Mouse (Mus musculus): ENCODE measurements around the gene Plppr1. TPM values are rescaled to one million over a fixed set of nuclear protein-coding genes. Genes with fewer than 3 reads are reported as not detected.
A peak's percentile ranks its signal among the peaks of the same experiment; 100 is the strongest.

Gene Plppr1
- polyA plus RNA-seq, 1 experiment from 2014 or later = 51.6 TPM

- WGBS = 70% methylated on average over 8 of the region's 8 CpGs
- peak; percentile 64; the same call in 1 of the 2 replicates for ATAC-seq (replicated peaks)
- H3K9me3 ChIP-seq = no peaks in the 10 kb centered on the region
- H3K4me2 ChIP-seq (replicated peaks) = no peak overlapping the region
- no peak overlapping the region for H3K4me3 ChIP-seq
- no peaks in the 10 kb centered on the region for H3K36me3 ChIP-seq
- H3K27ac ChIP-seq (replicated peaks) = no peak overlapping the region
- no peaks in the 10 kb centered on the region for H3K27me3 ChIP-seq
- H3K4me1 ChIP-seq = 0 out of 2 replicates have a peak, but pooled peaks cover 2% of the 10 kb centered on the region
- no peak overlapping the region for H3K9ac ChIP-seq (replicated peaks)
Measured at GRCm38 (mm10) chr4:49197125-49197747, 138.2 kb downstream of the Plppr1 start.

GRCm38 (mm10) chr4:49210457-49210856, 151.4 kb downstream of the Plppr1 start:
- Histone ChIP-seq H3K27ac (replicated peaks) (no peak overlapping the region), H3K9ac (replicated peaks) (no peak overlapping the region), H3K4me1 (peaks cover 14% of the 10 kb centered on the region; the same call in 1 of the 2 replicates), H3K36me3 (no peaks in the 10 kb centered on the region), H3K4me3 (no peak overlapping the region), H3K9me3 (no peaks in the 10 kb centered on the region), H3K4me2 (replicated peaks) (no peak overlapping the region), H3K27me3 (no peaks in the 10 kb centered on the region)
- 100% methylated on average over 1 of the region's 1 CpGs for WGBS
- ATAC-seq (replicated peaks) = no peak

GRCm38 (mm10) chr4:49211582-49211981, 152.5 kb downstream of the Plppr1 start:
- ATAC-seq (replicated peaks) = no peak
- Histone ChIP-seq H3K4me3 (no peak overlapping the region), H3K27me3 (no peaks in the 10 kb centered on the region), H3K9ac (replicated peaks) (no peak overlapping the region), H3K4me2 (replicated peaks) (no peak overlapping the region), H3K9me3 (no peaks in the 10 kb centered on the region), H3K4me1 (peaks cover 14% of the 10 kb centered on the region; the same call in 1 of the 2 replicates), H3K27ac (replicated peaks) (no peak overlapping the region), H3K36me3 (no peaks in the 10 kb centered on the region)
- 57% methylated on average over 5 of the region's 5 CpGs for WGBS

- ATAC-seq (replicated peaks) = peak; percentile 69
- Histone ChIP-seq H3K36me3 (no peaks in the 10 kb centered on the region), H3K9me3 (no peaks in the 10 kb centered on the region), H3K4me3 (no peak overlapping the region), H3K4me2 (replicated peaks) (no peak overlapping the region), H3K27me3 (no peaks in the 10 kb centered on the region), H3K27ac (replicated peaks) (peak overlapping the region; percentile 83), H3K9ac (replicated peaks) (no peak overlapping the region), H3K4me1 (peaks cover 14% of the 10 kb centered on the region; the same call in 1 of the 2 replicates)
- 64% methylated on average over 11 of the region's 11 CpGs for WGBS
Measured at GRCm38 (mm10) chr4:49212616-49213544, 153.8 kb downstream of the Plppr1 start.

GRCm38 (mm10) chr4:49214341-49214740, 155.3 kb downstream of the Plppr1 start:
- no peak overlapping the region for H3K27ac ChIP-seq (replicated peaks)
- no peaks in the 10 kb centered on the region for H3K36me3 ChIP-seq
- no peak for ATAC-seq (replicated peaks)
- no peaks in the 10 kb centered on the region for H3K27me3 ChIP-seq
- H3K9me3 ChIP-seq = no peaks in the 10 kb centered on the region
- 30% methylated on average over 3 of the region's 3 CpGs for WGBS
- H3K9ac ChIP-seq (replicated peaks) = no peak overlapping the region
- H3K4me3 ChIP-seq = no peak overlapping the region
- peaks cover 14% of the 10 kb centered on the region; the same call in 1 of the 2 replicates for H3K4me1 ChIP-seq
- no peak overlapping the region for H3K4me2 ChIP-seq (replicated peaks)

- H3K36me3 ChIP-seq = no peaks in the 10 kb centered on the region
- H3K4me2 ChIP-seq (replicated peaks) = no peak overlapping the region
- WGBS = 80% methylated on average over 6 of the region's 6 CpGs
- ATAC-seq (replicated peaks) = no peak
- H3K27ac ChIP-seq (replicated peaks) = no peak overlapping the region
- H3K27me3 ChIP-seq = no peaks in the 10 kb centered on the region
- H3K4me1 ChIP-seq = 0 out of 2 replicates have a peak, but pooled peaks cover 2% of the 10 kb centered on the region
- no peaks in the 10 kb centered on the region for H3K9me3 ChIP-seq
- H3K4me3 ChIP-seq = no peak overlapping the region
- no peak overlapping the region for H3K9ac ChIP-seq (replicated peaks)
Measured at GRCm38 (mm10) chr4:49223501-49223900, 164.4 kb downstream of the Plppr1 start.

- 32% methylated on average over 1 of the region's 1 CpGs for WGBS
- Histone ChIP-seq H3K36me3 (no peaks in the 10 kb centered on the region), H3K27me3 (no peaks in the 10 kb centered on the region), H3K4me1 (0 out of 2 replicates have a peak, but pooled peaks cover 2% of the 10 kb centered on the region), H3K27ac (replicated peaks) (no peak overlapping the region), H3K9me3 (no peaks in the 10 kb centered on the region), H3K4me2 (replicated peaks) (no peak overlapping the region), H3K9ac (replicated peaks) (no peak overlapping the region), H3K4me3 (no peak overlapping the region)
- no peak for ATAC-seq (replicated peaks)
Measured at GRCm38 (mm10) chr4:49225021-49225420, 165.9 kb downstream of the Plppr1 start.

GRCm38 (mm10) chr4:49232206-49233031, 173.3 kb downstream of the Plppr1 start:
- Histone ChIP-seq H3K9me3 (no peaks in the 10 kb centered on the region), H3K27ac (replicated peaks) (peak overlapping the region; percentile 21; the same call in 1 of the 2 replicates), H3K27me3 (no peaks in the 10 kb centered on the region), H3K4me3 (no peak overlapping the region), H3K9ac (replicated peaks) (no peak overlapping the region), H3K36me3 (no peaks in the 10 kb centered on the region), H3K4me1 (peaks cover 14% of the 10 kb centered on the region), H3K4me2 (replicated peaks) (no peak overlapping the region)
- WGBS = 12% methylated on average over 11 of the region's 11 CpGs
- ATAC-seq (replicated peaks) = peak; percentile 44; the same call in 1 of the 2 replicates

- Histone ChIP-seq H3K27me3 (no peaks in the 10 kb centered on the region), H3K9ac (replicated peaks) (no peak overlapping the region), H3K4me3 (no peak overlapping the region), H3K9me3 (no peaks in the 10 kb centered on the region), H3K4me2 (replicated peaks) (no peak overlapping the region), H3K4me1 (peaks cover 14% of the 10 kb centered on the region), H3K36me3 (no peaks in the 10 kb centered on the region), H3K27ac (replicated peaks) (no peak overlapping the region)
- 8% methylated on average over 3 of the region's 3 CpGs for WGBS
- ATAC-seq (replicated peaks) = peak; percentile 49; the same call in 1 of the 2 replicates
Measured at GRCm38 (mm10) chr4:49233032-49233406, 173.9 kb downstream of the Plppr1 start.

- no peaks in the 10 kb centered on the region for H3K36me3 ChIP-seq
- no peaks in the 10 kb centered on the region for H3K9me3 ChIP-seq
- ATAC-seq (replicated peaks) = no peak
- no peaks in the 10 kb centered on the region for H3K27me3 ChIP-seq
- no peak overlapping the region for H3K9ac ChIP-seq (replicated peaks)
- no peak overlapping the region for H3K4me2 ChIP-seq (replicated peaks)
- no peak overlapping the region for H3K27ac ChIP-seq (replicated peaks)
- 93% methylated on average over 4 of the region's 4 CpGs for WGBS
- H3K4me3 ChIP-seq = no peak overlapping the region
- 0 out of 2 replicates have a peak, but pooled peaks cover 1% of the 10 kb centered on the region for H3K4me1 ChIP-seq
Measured at GRCm38 (mm10) chr4:49238111-49238510, 179.0 kb downstream of the Plppr1 start.

GRCm38 (mm10) chr4:49239451-49239850, 180.4 kb downstream of the Plppr1 start:
- H3K9me3 ChIP-seq = no peaks in the 10 kb centered on the region
- peaks cover under 1% of the 10 kb centered on the region; the same call in 1 of the 2 replicates for H3K4me1 ChIP-seq
- H3K27me3 ChIP-seq = no peaks in the 10 kb centered on the region
- no peaks in the 10 kb centered on the region for H3K36me3 ChIP-seq
- H3K4me2 ChIP-seq (replicated peaks) = no peak overlapping the region
- H3K27ac ChIP-seq (replicated peaks) = no peak overlapping the region
- no peak overlapping the region for H3K4me3 ChIP-seq
- WGBS = 94% methylated on average over 5 of the region's 5 CpGs
- H3K9ac ChIP-seq (replicated peaks) = no peak overlapping the region
- no peak for ATAC-seq (replicated peaks)
